ENCODE assay signal across 10 mouse cellular contexts in genomic region chr8:109694154-109694553, GRCm38 (mm10). TPM values are rescaled to one million over a fixed set of nuclear protein-coding genes. Genes with fewer than 3 reads are reported as not detected.
DNase-seq lines count a peak whose midpoint lies in the region; ATAC-seq lines count a peak whose summit lies in the region.
"Had no signal": no experiment of that assay in that cellular context is flagged by ENCODE, and none has a peak within 500 bp of the region (broad histone marks: within the 10 kb centered on the region; RNA-seq: fewer than 3 reads in every experiment).

No protein-coding gene starts in this region.

- peaks cover 19% of the 10 kb centered on the region for H3K36me3 ChIP-seq in megakaryocyte, embryonic 14.5 days (replicated peaks; ENCODE audit: low read length)
- H3K36me3 ChIP-seq in liver, embryonic 12.5 days, result peaks cover 5% of the 10 kb centered on the region; the same call in 1 of the 2 replicates

- H3K9me3 ChIP-seq in megakaryocyte, embryonic 14.5 days, result no peaks in the 10 kb centered on the region
- no peaks in the 10 kb centered on the region for H3K9me3 ChIP-seq in liver, embryonic 12.5 days (replicated peaks)

- H3K4me3 ChIP-seq in megakaryocyte, embryonic 14.5 days (replicated peaks), result peak overlapping the region; percentile 99
- H3K4me3 ChIP-seq in liver, embryonic 12.5 days, result peak overlapping the region; percentile 96

- no peak overlapping the region for H3K27ac ChIP-seq in liver, embryonic 12.5 days

- peaks cover 5% of the 10 kb centered on the region for H3K27me3 ChIP-seq in megakaryocyte, embryonic 14.5 days (replicated peaks)
- peaks cover 1% of the 10 kb centered on the region for H3K27me3 ChIP-seq in liver, embryonic 12.5 days (replicated peaks)

- H3K4me2 ChIP-seq in liver, embryonic 12.5 days, result peak overlapping the region; percentile 91

- peak overlapping the region; percentile 93; the same call in 1 of the 2 replicates for H3K9ac ChIP-seq in liver, embryonic 12.5 days

- WGBS in liver, embryonic 12.5 days (ENCODE audit: insufficient replicate concordance), result 63% methylated on average over 6 of the region's 6 CpGs

- no peak for ATAC-seq in megakaryocyte, adult 5-6 weeks (ENCODE audit: poor library complexity, severe bottlenecking)
- ATAC-seq in liver, embryonic 12.5 days, result no peak

- peak; percentile 22 for DNase-seq in embryo, embryonic 10.5 days (ENCODE audit: low spot score)
- DNase-seq in embryo, embryonic 11 days, result no peak
- peak; percentile 18 for DNase-seq in testis, postnatal 14 days (ENCODE audit: low spot score)
- DNase-seq in urinary bladder, postnatal 10 days (ENCODE audit: low spot score), result no peak
- DNase-seq in T-cell, adult 2 months (ENCODE audit: low spot score), result no peak
- DNase-seq: cerebellum, adult 2 months; left cerebral cortex, postnatal 4 days had no signal

- peaks cover 34% of the 10 kb centered on the region for H3K4me1 ChIP-seq in megakaryocyte, embryonic 14.5 days
- H3K4me1 ChIP-seq in liver, embryonic 12.5 days, result peaks cover 30% of the 10 kb centered on the region

RNA-seq across cellular contexts. Expression of gene Ist1, which starts 1.1 kb away (rescaled TPM):
- polyA plus RNA-seq in megakaryocyte, embryonic 14.5 days (2012; ENCODE audit: insufficient read depth, low replicate concordance), result 11.1 and 15.2 TPM in 2 replicates
- 88.7 and 95.1 TPM in 2 replicates for total RNA-seq in megakaryocyte, adult 5-6 weeks (2015)
- total RNA-seq in megakaryocyte, adult 5-6 weeks (2017), result 97.5 and 108 TPM in 2 replicates
- 48.0 and 49.6 TPM in 2 replicates for polyA plus RNA-seq in liver, embryonic 12.5 days (2016; fragmentation: Nextera tagmentation; extraction: Ambion mirVana)

RNA-seq across cellular contexts. Expression of gene Zfp821, which starts 11.2 kb away (rescaled TPM):
- polyA plus RNA-seq in megakaryocyte, embryonic 14.5 days (2012; ENCODE audit: insufficient read depth, low replicate concordance), result 2.4 and 4.7 TPM in 2 replicates
- 4.7 and 6.0 TPM in 2 replicates for total RNA-seq in megakaryocyte, adult 5-6 weeks (2015)
- total RNA-seq in megakaryocyte, adult 5-6 weeks (2017), result 8.4 and 9.3 TPM in 2 replicates
- polyA plus RNA-seq in liver, embryonic 12.5 days (2016; fragmentation: Nextera tagmentation; extraction: Ambion mirVana), result 9.9 and 11.4 TPM in 2 replicates

RNA-seq across cellular contexts. Expression of gene Atxn1l, which starts 43.4 kb away (rescaled TPM):
- polyA plus RNA-seq in megakaryocyte, embryonic 14.5 days (2012; ENCODE audit: insufficient read depth, low replicate concordance), result 1.5 and 6.3 TPM in 2 replicates
- 14.5 and 15.0 TPM in 2 replicates for total RNA-seq in megakaryocyte, adult 5-6 weeks (2015)
- 17.7 and 21.3 TPM in 2 replicates for total RNA-seq in megakaryocyte, adult 5-6 weeks (2017)
- 3.9 and 4.6 TPM in 2 replicates for polyA plus RNA-seq in liver, embryonic 12.5 days (2016; fragmentation: Nextera tagmentation; extraction: Ambion mirVana)

Comparison
In these comparisons a context has a peak if more than half of its experiments do, and no peak if none do; other contexts are left out.
1. DNase-seq: peak in embryo, embryonic 10.5 days (single experiment) and testis, postnatal 14 days (single experiment); none in embryo, embryonic 11 days (single experiment), urinary bladder, postnatal 10 days (single experiment) and T-cell, adult 2 months (single experiment).